Mouse (Mus musculus) megakaryocyte progenitor cell, adult 5-6 weeks (primary cell): ENCODE data around the gene Mettl25. TPM values are rescaled to one million over a fixed set of nuclear protein-coding genes. Genes with fewer than 3 reads are reported as not detected.
A peak's percentile ranks its signal among the peaks of the same experiment; 100 is the strongest.

Experiments
- ATAC-seq: replicated peaks from 2 replicates; pipeline ENCODE4 v1.8.0; 2016; ENCODE audit warnings: mild to moderate bottlenecking, moderate TSS enrichment, inconsistent platforms; ENCODE audit not compliant: poor library complexity
- total RNA-seq, 2 experiments: library from RNA; stranded (forward) in 1 of 2; stranded (reverse) in 1 of 2; fragments of 157-497, 149-512 nt in 1 of 2; fragments of 200-1000 nt in 1 of 2; gene quantifications; 2 replicates each; pipeline versions ENCODE4 v1.2.3 to v1.2.4; 2015 to 2017

Gene Mettl25
- total RNA-seq, 2 experiments from 2014 or later, result 16.1 to 25.8 TPM

DNA sequence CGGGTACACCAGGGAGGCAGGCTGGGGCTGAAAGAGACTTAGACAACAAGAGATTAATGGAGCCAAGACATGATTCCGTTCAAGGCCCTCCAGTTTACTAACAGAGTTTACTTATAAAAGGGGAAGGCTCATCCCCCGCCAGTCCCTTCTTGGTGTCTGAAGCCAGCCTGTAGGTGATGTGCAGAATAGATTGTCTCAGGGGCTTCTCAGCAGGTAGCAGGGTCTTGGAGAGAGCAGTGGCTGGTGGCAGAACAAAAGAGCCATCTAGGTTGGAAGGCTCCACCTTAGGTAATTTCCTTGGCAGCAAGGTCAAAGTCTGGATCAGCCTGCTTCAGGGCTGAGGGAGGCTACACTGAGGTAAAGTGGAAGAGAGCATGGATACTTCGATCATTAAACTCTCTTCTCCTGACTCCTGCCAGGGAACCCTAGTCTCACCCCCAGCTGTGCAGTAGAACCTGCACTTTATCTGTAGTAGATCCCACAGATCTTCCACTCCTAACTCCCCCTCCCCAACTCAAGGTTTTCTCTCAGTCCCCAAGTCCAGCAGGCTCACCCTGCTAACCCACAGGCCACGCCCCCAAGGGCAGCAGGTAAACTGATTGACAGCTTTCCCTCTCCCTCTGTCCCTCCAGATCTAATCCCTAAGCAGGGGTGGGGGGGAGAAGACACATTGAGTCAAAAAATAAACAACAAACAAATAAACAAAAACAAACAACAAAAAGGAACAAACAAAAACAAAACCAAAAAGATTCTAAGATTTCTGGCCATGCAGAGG lies 87.2 kb downstream of the Mettl25 start:
- ATAC-seq, result no peak

DNA sequence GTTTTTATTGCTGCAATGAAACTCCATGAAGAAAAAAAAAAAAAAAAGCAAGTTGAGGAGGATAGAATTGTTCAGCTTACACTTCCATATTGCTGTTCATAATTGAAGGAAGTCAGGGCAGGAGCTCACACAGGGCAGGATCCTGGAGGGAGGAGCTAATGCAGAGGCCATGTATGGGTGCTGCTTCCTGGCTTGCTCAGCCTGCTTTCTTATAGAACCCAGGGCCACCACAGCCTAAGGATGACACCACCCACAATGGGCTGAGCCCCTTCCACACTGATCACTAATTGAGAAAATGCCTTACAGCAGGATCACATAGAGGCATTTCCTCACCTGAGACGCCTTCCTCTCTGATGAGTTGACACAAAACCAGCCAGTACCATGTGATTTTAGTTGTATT lies 95.2 kb downstream of the Mettl25 start:
- ATAC-seq, result no peak

DNA sequence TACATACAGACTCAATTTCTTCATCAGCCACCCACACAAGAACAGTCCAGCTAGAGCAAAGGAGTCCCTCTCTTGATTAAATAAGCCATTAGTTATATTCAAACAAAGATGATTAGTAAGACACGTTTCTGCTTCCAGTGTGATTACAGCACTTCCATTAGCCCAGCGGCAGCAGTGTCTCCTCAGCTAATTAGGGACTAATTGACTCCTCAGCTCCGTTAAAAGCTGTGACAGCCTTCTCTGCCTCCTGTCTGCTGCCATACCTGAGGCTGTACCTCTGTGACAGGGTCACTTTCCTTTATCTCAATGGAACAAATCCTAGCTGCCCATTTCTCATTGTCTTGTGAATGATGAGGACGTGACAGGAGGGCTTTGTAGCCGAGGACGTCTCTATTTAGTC lies 99.4 kb downstream of the Mettl25 start:
- no peak for ATAC-seq

DNA sequence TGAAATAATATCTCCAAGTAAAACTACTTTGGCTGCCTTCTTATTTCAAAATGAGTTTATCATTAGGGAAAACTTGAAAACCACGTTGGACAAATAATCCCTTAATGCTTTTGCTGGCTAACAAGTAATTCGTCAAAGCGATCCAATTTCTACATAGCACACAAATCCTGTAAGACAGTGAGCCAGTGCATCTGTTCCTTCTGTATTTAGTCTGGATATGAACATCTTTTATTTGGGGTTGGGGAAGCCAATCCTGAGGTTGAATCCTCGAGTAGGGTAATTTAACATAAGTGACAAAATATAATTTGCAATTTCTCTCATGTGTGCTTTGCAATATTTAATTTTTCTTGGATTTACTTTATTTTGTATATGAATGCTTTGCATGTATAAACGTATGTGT lies 102.2 kb downstream of the Mettl25 start:
- ATAC-seq, result no peak

DNA sequence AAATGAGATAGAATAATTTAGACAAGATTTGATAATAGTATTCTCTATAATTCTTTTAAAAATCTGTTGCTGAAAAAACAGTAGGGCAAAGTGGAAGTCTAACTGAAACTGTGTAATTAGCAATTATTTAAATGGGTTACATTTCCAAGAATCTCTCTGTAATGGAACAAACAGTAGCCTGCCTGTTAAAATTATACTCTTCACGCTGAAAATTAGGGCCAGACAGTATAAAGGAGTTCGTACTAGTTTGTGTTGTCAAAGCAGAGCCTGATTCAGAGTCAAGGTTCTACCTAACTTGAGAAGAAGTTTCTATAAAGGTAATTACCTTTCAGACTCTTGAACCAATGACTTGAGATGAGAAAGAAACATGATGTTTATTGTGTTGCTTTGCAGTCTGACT lies 113.4 kb downstream of the Mettl25 start:
- ATAC-seq, result no peak

DNA sequence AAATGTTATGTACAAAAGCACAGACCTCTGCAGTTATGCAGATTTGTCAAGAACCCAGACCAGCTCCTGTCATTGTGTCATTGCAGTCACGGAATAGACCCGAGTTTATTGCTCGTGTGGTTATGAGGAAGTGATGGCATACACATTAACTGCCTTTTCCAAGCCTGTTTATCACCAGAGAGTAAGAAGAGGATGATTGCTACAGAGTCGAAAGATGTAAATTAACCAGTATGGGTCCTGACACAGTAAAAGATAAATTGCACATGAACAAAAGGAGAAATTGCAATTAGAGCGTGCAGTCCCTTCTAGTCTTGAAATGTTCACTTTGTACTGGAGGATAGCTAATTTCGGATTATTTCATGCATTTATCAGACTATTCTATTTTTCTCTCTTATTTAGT lies 113.8 kb downstream of the Mettl25 start:
- no peak for ATAC-seq

DNA sequence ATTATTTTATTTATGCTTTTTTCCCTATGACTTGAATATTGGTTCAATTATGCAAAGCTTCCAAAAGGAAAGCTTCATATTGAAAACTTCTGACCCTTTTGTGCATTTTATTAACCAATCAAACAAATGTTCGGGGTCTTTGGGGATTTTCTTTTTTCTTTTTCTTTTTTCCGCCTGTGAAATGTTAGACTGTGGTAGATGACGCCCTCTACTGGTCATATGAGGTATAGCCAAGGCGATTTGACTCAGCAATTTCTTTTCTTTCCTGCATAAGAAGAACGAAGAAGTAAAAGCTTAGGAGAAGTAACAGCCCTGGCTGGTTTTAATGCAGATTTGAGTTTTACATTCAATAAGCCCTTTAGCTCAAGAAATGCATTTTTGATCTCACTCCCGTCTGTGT lies 126.3 kb downstream of the Mettl25 start:
- peak; percentile 90 for ATAC-seq

DNA sequence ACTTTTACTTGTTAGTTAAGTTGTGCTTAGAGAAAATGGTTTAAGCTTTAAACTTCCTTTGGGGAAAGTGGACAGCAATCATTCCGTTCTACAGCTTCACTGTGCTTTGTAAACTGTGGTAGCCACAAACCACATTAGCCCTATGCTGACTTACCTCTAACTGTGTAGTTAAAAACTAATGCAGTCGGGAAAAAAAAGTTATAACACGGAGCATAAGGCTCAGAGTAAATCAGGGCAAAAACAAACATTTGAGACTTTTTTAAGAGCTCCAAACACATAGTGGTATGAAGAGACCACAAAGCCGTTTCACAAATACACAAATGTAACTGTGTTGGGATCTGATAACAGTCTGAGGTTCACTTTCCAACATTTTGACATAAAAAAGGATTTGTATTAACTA lies 126.8 kb downstream of the Mettl25 start:
- ATAC-seq, result no peak

DNA sequence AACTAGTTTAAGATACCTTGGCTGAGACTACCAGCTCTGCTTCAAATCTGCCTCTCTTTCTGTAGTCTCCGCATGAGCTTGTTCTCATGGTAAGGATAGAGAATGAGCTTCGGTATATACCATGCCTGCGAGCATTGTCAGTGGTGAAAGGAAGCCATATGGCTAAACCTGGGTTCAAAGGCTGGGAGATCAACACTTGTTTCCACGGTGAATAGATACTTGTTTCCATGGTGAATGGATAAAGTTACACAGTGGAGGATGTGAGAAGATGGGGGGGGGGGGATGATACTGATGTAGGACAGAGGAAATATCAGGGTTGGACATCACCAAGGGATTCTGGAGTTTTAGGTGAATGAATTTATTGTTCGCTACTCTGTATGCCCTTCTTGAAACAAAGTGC lies 128.0 kb downstream of the Mettl25 start:
- no peak for ATAC-seq

Other genes with a start within 250 kb of the Mettl25 start
- 48.1 and 53.5 TPM in 2 replicates for gene Ccdc59, start 313 bp downstream of the Mettl25 start, total RNA-seq (2015)
- 25.2 and 28.2 TPM in 2 replicates for gene Ccdc59, start 313 bp downstream of the Mettl25 start, total RNA-seq (2017)